In genomic region chr11:46188283-46188682, GRCm38 (mm10) we compare ENCODE assay signal across 23 mouse cellular contexts. TPM values are rescaled to one million over a fixed set of nuclear protein-coding genes. Genes with fewer than 3 reads are reported as not detected.
DNase-seq lines count a peak whose midpoint lies in the region; ATAC-seq and TF ChIP-seq lines count a peak whose summit lies in the region.
"Had no signal": no experiment of that assay in that cellular context is flagged by ENCODE, and none has a peak within 500 bp of the region (broad histone marks: within the 10 kb centered on the region; RNA-seq: fewer than 3 reads in every experiment).

No protein-coding gene starts in this region.

- peaks cover 11% of the 10 kb centered on the region for H3K36me3 ChIP-seq in forebrain, postnatal 0 days (ENCODE audit: insufficient read depth)
- peaks cover 11% of the 10 kb centered on the region; the same call in 1 of the 2 replicates for H3K36me3 ChIP-seq in forebrain, embryonic 13.5 days (ENCODE audit: poor library complexity, severe bottlenecking)
- H3K36me3 ChIP-seq in midbrain, embryonic 11.5 days (ENCODE audit: control insufficient read depth, insufficient read depth, low read length): no peaks in the 10 kb centered on the region; the same call in 1 of the 2 replicates
- H3K36me3 ChIP-seq in midbrain, embryonic 15.5 days (replicated peaks): 0 out of 2 replicates have a peak, but pooled peaks cover 5% of the 10 kb centered on the region
- H3K36me3 ChIP-seq in embryonic facial prominence, embryonic 10.5 days (replicated peaks): no peaks in the 10 kb centered on the region
- no peaks in the 10 kb centered on the region for H3K36me3 ChIP-seq in embryonic facial prominence, embryonic 15.5 days
- H3K36me3 ChIP-seq: heart, embryonic 13.5 days had no signal

- no peak overlapping the region for H3K9ac ChIP-seq in forebrain, postnatal 0 days
- no peak overlapping the region for H3K9ac ChIP-seq in forebrain, embryonic 13.5 days
- H3K9ac ChIP-seq in midbrain, embryonic 11.5 days (ENCODE audit: low read length): no peak overlapping the region
- H3K9ac ChIP-seq in midbrain, embryonic 15.5 days: no peak overlapping the region
- H3K9ac ChIP-seq in embryonic facial prominence, embryonic 15.5 days: no peak overlapping the region
- H3K9ac ChIP-seq: forebrain, embryonic 15.5 days; heart, embryonic 13.5 days; hindbrain, embryonic 13.5 days had no signal

- DNase-seq in forebrain, postnatal 0 days: no peak
- DNase-seq in midbrain, embryonic 11.5 days (ENCODE audit: low spot score, missing footprints): peak; percentile 73
- DNase-seq in embryonic facial prominence, embryonic 10.5 days (ENCODE audit: low spot score): peak; percentile 26
- no peak for DNase-seq in layer of hippocampus, postnatal 25 days (ENCODE audit: extremely low spot score in 1 of 2, low spot score in 1 of 2)
- DNase-seq: adrenal gland, adult 2 months; adrenal gland, postnatal 25 days; cerebellum, adult 11 months; cerebellum, adult 8-10 months; cerebellum, postnatal 14 days; embryo, embryonic 11 days; gastrocnemius, postnatal 36 days; heart, postnatal 4 days; kidney, adult 11 months had no signal

- no peaks in the 10 kb centered on the region for H3K9me3 ChIP-seq in forebrain, postnatal 0 days (ENCODE audit: low read length)
- no peaks in the 10 kb centered on the region for H3K9me3 ChIP-seq in forebrain, embryonic 13.5 days (replicated peaks)
- no peaks in the 10 kb centered on the region for H3K9me3 ChIP-seq in midbrain, embryonic 11.5 days (ENCODE audit: control insufficient read depth, low read length)
- H3K9me3 ChIP-seq in midbrain, embryonic 15.5 days: no peaks in the 10 kb centered on the region
- H3K9me3 ChIP-seq in embryonic facial prominence, embryonic 10.5 days: no peaks in the 10 kb centered on the region
- no peaks in the 10 kb centered on the region for H3K9me3 ChIP-seq in embryonic facial prominence, embryonic 15.5 days (replicated peaks)
- H3K9me3 ChIP-seq: forebrain, embryonic 15.5 days; heart, embryonic 13.5 days; hindbrain, embryonic 13.5 days had no signal

- no peaks in the 10 kb centered on the region for H3K4me1 ChIP-seq in forebrain, postnatal 0 days (ENCODE audit: insufficient read depth)
- no peaks in the 10 kb centered on the region for H3K4me1 ChIP-seq in forebrain, embryonic 13.5 days
- H3K4me1 ChIP-seq in midbrain, embryonic 11.5 days (ENCODE audit: control insufficient read depth, insufficient read depth, low read length): no peaks in the 10 kb centered on the region
- H3K4me1 ChIP-seq in midbrain, embryonic 15.5 days: no peaks in the 10 kb centered on the region
- H3K4me1 ChIP-seq in embryonic facial prominence, embryonic 10.5 days: peaks cover 15% of the 10 kb centered on the region
- peaks cover 23% of the 10 kb centered on the region; the same call in 1 of the 2 replicates for H3K4me1 ChIP-seq in embryonic facial prominence, embryonic 15.5 days
- H3K4me1 ChIP-seq: forebrain, embryonic 15.5 days had no signal

- no peak overlapping the region for H3K27ac ChIP-seq in forebrain, postnatal 0 days (ENCODE audit: low read depth, low read length)
- no peak overlapping the region for H3K27ac ChIP-seq in forebrain, embryonic 13.5 days
- H3K27ac ChIP-seq in midbrain, embryonic 11.5 days (ENCODE audit: low read depth, low read length): no peak overlapping the region
- no peak overlapping the region for H3K27ac ChIP-seq in midbrain, embryonic 15.5 days
- H3K27ac ChIP-seq in embryonic facial prominence, embryonic 10.5 days (replicated peaks): no peak overlapping the region
- peak overlapping the region; percentile 71; the same call in 1 of the 2 replicates for H3K27ac ChIP-seq in embryonic facial prominence, embryonic 15.5 days (replicated peaks)
- H3K27ac ChIP-seq: forebrain, embryonic 15.5 days; heart, embryonic 13.5 days; hindbrain, embryonic 13.5 days; hindbrain, postnatal 0 days had no signal

- TF ChIP-seq CTCF in forebrain, postnatal 0 days (IDR thresholded peaks at IDR 0.05; ENCODE audit: low read depth): no peak

- no peak overlapping the region for H3K4me2 ChIP-seq in forebrain, postnatal 0 days (ENCODE audit: low read depth)
- no peak overlapping the region for H3K4me2 ChIP-seq in forebrain, embryonic 13.5 days
- no peak overlapping the region for H3K4me2 ChIP-seq in midbrain, embryonic 11.5 days
- H3K4me2 ChIP-seq in midbrain, embryonic 15.5 days: no peak overlapping the region
- H3K4me2 ChIP-seq in embryonic facial prominence, embryonic 15.5 days (replicated peaks): no peak overlapping the region
- H3K4me2 ChIP-seq: forebrain, embryonic 15.5 days; heart, embryonic 13.5 days; hindbrain, embryonic 13.5 days had no signal

- 25% methylated on average over 2 of the region's 2 CpGs for WGBS in forebrain, postnatal 0 days
- WGBS in forebrain, embryonic 13.5 days: 59% methylated on average over 2 of the region's 2 CpGs
- 78% methylated on average over 2 of the region's 2 CpGs for WGBS in midbrain, embryonic 11.5 days
- 63% methylated on average over 2 of the region's 2 CpGs for WGBS in midbrain, embryonic 15.5 days
- WGBS in embryonic facial prominence, embryonic 10.5 days: 61% methylated on average over 2 of the region's 2 CpGs
- 11% methylated on average over 2 of the region's 2 CpGs for WGBS in embryonic facial prominence, embryonic 15.5 days

- peak; percentile 32; the same call in 1 of the 2 replicates for ATAC-seq in forebrain, postnatal 0 days
- no peak for ATAC-seq in forebrain, embryonic 13.5 days
- no peak for ATAC-seq in midbrain, embryonic 11.5 days (ENCODE audit: low FRiP score)
- ATAC-seq in midbrain, embryonic 15.5 days (replicated peaks): no peak
- 0 out of 2 replicates have a peak, but pooled peaks have one; percentile 39 for ATAC-seq in embryonic facial prominence, embryonic 15.5 days (ENCODE audit: insufficient number of reproducible peaks, low FRiP score, low TSS enrichment, low read depth)
- ATAC-seq: forebrain, embryonic 15.5 days; hindbrain, postnatal 0 days had no signal

- H3K4me3 ChIP-seq in forebrain, postnatal 0 days (ENCODE audit: low read depth, low read length): no peak overlapping the region
- no peak overlapping the region for H3K4me3 ChIP-seq in forebrain, embryonic 13.5 days
- H3K4me3 ChIP-seq in midbrain, embryonic 11.5 days (ENCODE audit: low read depth, low read length): no peak overlapping the region
- H3K4me3 ChIP-seq in midbrain, embryonic 15.5 days: no peak overlapping the region
- no peak overlapping the region for H3K4me3 ChIP-seq in embryonic facial prominence, embryonic 10.5 days
- no peak overlapping the region for H3K4me3 ChIP-seq in embryonic facial prominence, embryonic 15.5 days (replicated peaks)
- H3K4me3 ChIP-seq: forebrain, embryonic 15.5 days; heart, embryonic 13.5 days; hindbrain, embryonic 13.5 days had no signal

- no peaks in the 10 kb centered on the region for H3K27me3 ChIP-seq in forebrain, postnatal 0 days (ENCODE audit: insufficient read depth, low read length)
- no peaks in the 10 kb centered on the region for H3K27me3 ChIP-seq in forebrain, embryonic 13.5 days
- H3K27me3 ChIP-seq in midbrain, embryonic 11.5 days (ENCODE audit: control insufficient read depth, insufficient read depth, low read length): no peaks in the 10 kb centered on the region
- H3K27me3 ChIP-seq in midbrain, embryonic 15.5 days (replicated peaks): no peaks in the 10 kb centered on the region
- no peaks in the 10 kb centered on the region for H3K27me3 ChIP-seq in embryonic facial prominence, embryonic 10.5 days (replicated peaks; ENCODE audit: low read depth, poor library complexity, severe bottlenecking)
- H3K27me3 ChIP-seq in embryonic facial prominence, embryonic 15.5 days: no peaks in the 10 kb centered on the region
- H3K27me3 ChIP-seq: forebrain, embryonic 15.5 days; heart, embryonic 13.5 days; hindbrain, embryonic 13.5 days had no signal

RNA-seq across cellular contexts. Expression of gene Nipal4, which starts 22.0 kb away (rescaled TPM):
- 0.14 and 0.38 TPM in 2 replicates for total RNA-seq in forebrain, postnatal 0 days (2014; rRNA removed)
- 0.06 and 0.07 TPM in 2 replicates for polyA plus RNA-seq in forebrain, postnatal 0 days (2015; fragmentation: Nextera tagmentation; extraction: Ambion mirVana)
- polyA plus RNA-seq in forebrain, embryonic 13.5 days (2015; fragmentation: Nextera tagmentation; extraction: Ambion mirVana): 0.38 and 0.40 TPM in 2 replicates
- polyA plus RNA-seq in midbrain, embryonic 11.5 days (2014; fragmentation: Nextera tagmentation; extraction: Ambion mirVana): 1.0 and 1.4 TPM in 2 replicates
- polyA plus RNA-seq in midbrain, embryonic 15.5 days (2015; fragmentation: Nextera tagmentation; extraction: Ambion mirVana): 0.43 TPM in 2 replicates
- 0.29 and 0.71 TPM in 2 replicates for polyA plus RNA-seq in embryonic facial prominence, embryonic 10.5 days (2016; fragmentation: Nextera tagmentation; extraction: Ambion mirVana)
- polyA plus RNA-seq in embryonic facial prominence, embryonic 15.5 days (2015; fragmentation: Nextera tagmentation; extraction: Ambion mirVana): 7.1 and 9.5 TPM in 2 replicates
- total RNA-seq in layer of hippocampus, postnatal 25 days (2021): 1 to 10 TPM; 3.3 to 3.7 TPM
- total RNA-seq: adrenal gland, adult 2 months; common myeloid progenitor, adult 5-6 weeks; gastrocnemius, adult 8-10 months had no signal

RNA-seq across cellular contexts. Expression of gene Fndc9, which starts 47.0 kb away (rescaled TPM):
- total RNA-seq in forebrain, postnatal 0 days (2014; rRNA removed): 11.1 and 12.2 TPM in 2 replicates
- polyA plus RNA-seq in forebrain, postnatal 0 days (2015; fragmentation: Nextera tagmentation; extraction: Ambion mirVana): 9.9 and 15.9 TPM in 2 replicates
- polyA plus RNA-seq in forebrain, embryonic 13.5 days (2015; fragmentation: Nextera tagmentation; extraction: Ambion mirVana): 2.2 and 2.5 TPM in 2 replicates
- 1.1 and 1.2 TPM in 2 replicates for polyA plus RNA-seq in midbrain, embryonic 11.5 days (2014; fragmentation: Nextera tagmentation; extraction: Ambion mirVana)
- 8.4 and 10.0 TPM in 2 replicates for polyA plus RNA-seq in midbrain, embryonic 15.5 days (2015; fragmentation: Nextera tagmentation; extraction: Ambion mirVana)
- 0.26 and 0.29 TPM in 2 replicates for polyA plus RNA-seq in embryonic facial prominence, embryonic 10.5 days (2016; fragmentation: Nextera tagmentation; extraction: Ambion mirVana)
- 2.9 and 3.4 TPM in 2 replicates for polyA plus RNA-seq in embryonic facial prominence, embryonic 15.5 days (2015; fragmentation: Nextera tagmentation; extraction: Ambion mirVana)
- under 1 TPM; 0.71 to 0.77 TPM for total RNA-seq in layer of hippocampus, postnatal 25 days (2021)
- total RNA-seq: adrenal gland, adult 2 months; adrenal gland, postnatal 25 days; gastrocnemius, adult 8-10 months; gastrocnemius, postnatal 36 days; heart, postnatal 4 days had no signal
- polyA plus RNA-seq: adrenal gland, adult 2 months; heart, postnatal 0 days had no signal

Comparison
In these comparisons a context has a peak if more than half of its experiments do, and no peak if none do; other contexts are left out.
1. ATAC-seq: peak in forebrain, postnatal 0 days (single experiment) and embryonic facial prominence, embryonic 15.5 days (single experiment); none in forebrain, embryonic 13.5 days (single experiment), midbrain, embryonic 11.5 days (single experiment) and midbrain, embryonic 15.5 days (single experiment).
2. DNase-seq: peak in midbrain, embryonic 11.5 days (single experiment) and embryonic facial prominence, embryonic 10.5 days (single experiment); none in forebrain, postnatal 0 days (single experiment) and layer of hippocampus, postnatal 25 days (0 of 2).